Mouse (Mus musculus): ENCODE data around the gene Adprh.
"Not testable (repeated sequence)": the region's sequence is repeated elsewhere in the genome, so short reads cannot be mapped to it uniquely, and the experiment has no call there.

The Adprh gene

DNA sequence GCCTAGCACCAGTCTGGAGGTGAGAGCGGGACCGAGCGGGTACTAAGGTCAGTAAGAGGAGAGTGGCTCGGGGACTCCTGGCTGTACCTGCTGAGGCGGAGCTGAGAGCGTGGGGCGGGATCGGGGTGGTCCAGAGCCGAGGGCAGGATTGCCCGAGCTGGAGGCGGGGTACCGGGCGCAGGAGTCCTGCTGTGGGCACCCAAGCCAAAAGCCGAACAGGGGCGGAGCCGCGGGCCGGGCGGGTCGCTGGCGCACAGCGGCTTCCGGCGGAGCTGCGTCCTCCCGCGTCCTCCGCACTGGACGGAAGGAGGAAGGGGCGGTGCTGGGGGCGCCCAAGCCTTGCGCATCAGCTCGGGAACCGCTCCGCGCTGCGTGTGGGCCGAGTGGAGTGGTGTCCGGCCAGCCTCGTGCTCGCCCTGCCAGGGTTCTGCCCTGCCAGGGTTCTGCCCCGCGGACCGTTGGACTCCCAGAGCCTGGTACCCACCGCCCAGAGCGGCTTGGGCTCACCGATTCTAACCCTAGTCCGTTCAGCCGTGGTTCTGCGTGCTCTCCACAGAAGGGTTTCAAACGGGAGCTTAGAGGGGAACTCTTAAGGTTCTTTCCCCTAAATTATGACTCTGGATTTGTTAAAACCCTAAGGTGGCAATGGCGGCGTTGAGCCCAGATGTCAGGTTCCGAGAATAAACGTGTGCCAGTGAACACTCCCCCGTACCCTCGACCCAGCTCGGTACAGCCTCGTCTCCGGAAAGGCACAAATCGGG lies at the start of gene Adprh:
Adprh (minus strand) TSS at position 262 of the 761 bp plus-strand sequence.
- peak; percentile 92 for DNase-seq (ENCODE audit: low spot score)

DNA sequence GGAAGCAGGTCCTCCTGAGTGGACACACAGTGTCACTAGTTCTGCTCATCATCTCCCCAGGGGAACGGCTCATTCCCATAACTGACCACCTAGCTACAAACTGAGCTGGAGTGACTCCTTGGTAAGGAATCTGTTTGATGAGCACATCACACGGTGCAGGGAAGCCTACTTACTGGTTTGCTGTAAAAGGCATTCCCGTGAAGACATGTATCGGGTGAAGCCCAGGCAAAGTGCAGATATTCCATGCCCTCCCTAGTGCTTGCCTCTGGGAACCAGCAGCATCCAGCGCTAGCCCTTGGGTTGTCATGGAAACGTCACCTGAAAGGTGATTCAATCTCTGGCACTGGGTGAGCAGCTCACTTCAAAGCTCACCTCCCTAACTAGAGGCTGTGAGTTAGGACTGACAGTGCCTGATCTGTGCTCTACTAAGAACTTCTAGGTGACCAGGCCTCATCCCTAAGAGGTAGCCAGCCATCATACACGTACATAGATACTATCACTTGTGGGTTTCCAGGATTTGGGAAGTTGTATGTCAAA lies 44.2 kb upstream of the Adprh start:
- DNase-seq (ENCODE audit: low spot score), result no peak

DNA sequence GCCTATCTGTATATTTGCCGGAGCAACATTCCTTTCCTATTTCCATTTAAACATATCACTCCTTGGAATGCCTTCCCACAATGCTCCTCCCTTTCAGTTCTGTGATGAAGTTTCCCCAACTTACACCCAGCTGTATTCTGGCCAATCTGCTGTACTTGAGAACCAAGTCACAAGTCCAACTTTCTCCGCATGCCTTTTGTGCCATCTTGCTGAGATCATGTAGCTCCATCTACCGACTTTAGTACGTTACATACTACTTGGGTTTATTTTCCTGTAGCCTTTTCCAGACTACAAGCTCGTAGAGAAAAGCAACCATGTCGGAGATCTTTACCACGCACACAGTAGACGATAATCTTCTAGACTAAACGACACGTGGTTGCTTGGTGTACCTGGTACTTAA lies 41.4 kb upstream of the Adprh start:
- no peak for DNase-seq (ENCODE audit: low spot score)

DNA sequence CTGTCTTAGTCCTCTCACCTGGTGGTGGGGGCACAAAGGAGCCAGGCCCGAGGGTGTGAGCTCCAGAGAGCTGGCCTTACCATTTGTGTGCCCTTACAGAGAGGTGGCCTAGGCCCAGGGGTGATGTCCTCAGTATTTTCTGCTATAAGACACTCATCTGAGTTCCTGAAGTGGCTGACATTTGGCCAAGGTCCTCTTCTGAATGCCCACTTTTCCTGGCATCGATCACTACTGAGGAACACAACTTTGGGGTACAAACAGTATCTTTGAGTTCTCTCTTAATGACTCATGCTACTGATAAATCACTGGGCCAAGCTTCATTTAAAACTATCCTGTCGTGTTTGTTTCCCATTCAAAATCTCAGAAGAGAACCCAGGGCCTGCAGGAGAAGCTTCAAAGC lies 40.0 kb upstream of the Adprh start:
- DNase-seq (ENCODE audit: low spot score), result no peak

- DNase-seq (ENCODE audit: low spot score), result no peak
These were observed 31.2 kb upstream of the Adprh start for GRCm38 (mm10) chr16:38483582-38484309.

DNA sequence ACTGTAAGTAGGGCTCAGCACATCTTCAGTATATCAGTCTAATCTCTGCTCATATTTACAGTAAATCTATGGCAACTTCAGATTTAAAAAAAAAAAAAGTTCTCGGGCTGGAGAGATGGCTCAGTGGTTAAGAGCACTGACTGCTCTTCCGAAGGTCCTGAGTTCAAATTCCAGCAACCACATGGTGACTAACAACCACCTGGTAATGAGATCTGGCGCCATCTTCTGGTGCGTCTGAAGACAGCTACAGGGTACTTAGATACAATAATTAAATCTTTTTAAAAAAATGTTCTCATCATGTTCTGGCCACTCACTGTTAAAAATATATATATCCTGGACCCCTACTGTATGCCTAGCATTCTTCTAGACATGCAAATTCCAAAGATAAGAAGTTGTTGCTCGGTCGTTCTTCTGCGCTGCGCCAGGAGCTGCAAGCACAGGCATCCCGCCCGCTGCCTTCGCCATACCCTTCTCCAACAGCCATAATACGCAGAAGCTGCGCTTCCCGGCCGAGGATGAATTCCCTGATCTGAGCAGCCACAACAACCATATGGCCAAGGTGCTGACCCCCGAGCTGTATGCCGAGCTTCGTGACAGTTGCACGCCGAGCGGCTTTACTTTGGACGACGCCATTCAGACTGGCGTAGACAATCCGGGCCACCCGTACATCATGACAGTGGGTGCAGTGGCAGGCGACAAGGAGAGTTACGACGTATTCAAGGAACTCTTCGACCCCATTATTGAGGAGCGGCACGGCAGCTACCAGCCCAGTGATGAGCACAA lies 30.5 kb upstream of the Adprh start:
- DNase-seq (ENCODE audit: low spot score), result peak; percentile 65

GRCm38 (mm10) chr16:38481327-38481726 lies 28.8 kb upstream of the Adprh start:
- DNase-seq (ENCODE audit: low spot score), result no peak

GRCm38 (mm10) chr16:38478296-38478695 lies 25.8 kb upstream of the Adprh start:
- no peak for DNase-seq (ENCODE audit: low spot score)

- not testable (repeated sequence) for DNase-seq (ENCODE audit: low spot score)
These were observed 24.7 kb upstream of the Adprh start for GRCm38 (mm10) chr16:38477241-38477608.

DNA sequence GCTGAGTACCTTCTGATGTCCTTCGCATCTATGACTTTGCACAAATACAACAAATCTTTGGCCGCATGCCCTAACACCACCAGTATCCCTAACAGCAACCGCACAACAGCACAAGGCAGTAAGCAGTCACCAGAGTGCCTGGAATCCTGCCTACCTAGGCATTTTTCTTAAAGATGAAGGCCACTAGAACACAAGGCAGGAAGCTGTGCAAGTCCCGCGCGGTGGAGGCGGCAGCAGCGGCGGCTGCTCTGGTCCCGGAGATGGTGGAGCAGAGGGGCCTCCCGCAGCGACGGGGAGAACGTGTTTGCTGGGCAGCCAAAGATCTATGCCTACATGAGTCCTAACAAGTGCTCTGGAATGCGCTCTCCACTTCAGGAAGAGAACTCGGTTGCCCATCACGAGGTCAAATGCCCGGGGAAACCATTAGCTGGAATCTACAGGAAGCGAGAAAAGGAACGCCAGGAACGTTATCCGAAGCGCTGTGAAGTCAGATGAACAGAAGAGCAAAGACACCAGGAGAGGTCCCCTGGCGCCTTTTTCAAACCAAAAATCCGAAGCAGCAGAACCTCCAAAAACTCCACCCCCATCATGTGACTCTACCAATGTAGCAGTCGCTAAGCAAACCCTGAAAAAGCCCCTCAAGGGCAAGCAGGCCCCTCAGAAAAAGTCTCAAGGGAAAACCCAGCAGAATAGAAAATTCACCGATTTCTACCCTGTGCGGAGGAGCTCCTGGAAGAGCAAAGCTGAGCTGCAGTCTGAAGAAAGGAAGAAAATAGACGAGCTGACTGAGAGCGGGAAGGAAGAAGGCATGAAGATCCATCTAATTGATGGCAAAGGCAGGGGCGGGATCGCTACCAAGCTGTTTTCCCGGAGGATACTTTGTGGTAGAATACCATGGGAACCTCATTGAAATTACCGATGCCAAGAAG lies 24.1 kb upstream of the Adprh start:
- peak; percentile 62 for DNase-seq (ENCODE audit: low spot score)

DNA sequence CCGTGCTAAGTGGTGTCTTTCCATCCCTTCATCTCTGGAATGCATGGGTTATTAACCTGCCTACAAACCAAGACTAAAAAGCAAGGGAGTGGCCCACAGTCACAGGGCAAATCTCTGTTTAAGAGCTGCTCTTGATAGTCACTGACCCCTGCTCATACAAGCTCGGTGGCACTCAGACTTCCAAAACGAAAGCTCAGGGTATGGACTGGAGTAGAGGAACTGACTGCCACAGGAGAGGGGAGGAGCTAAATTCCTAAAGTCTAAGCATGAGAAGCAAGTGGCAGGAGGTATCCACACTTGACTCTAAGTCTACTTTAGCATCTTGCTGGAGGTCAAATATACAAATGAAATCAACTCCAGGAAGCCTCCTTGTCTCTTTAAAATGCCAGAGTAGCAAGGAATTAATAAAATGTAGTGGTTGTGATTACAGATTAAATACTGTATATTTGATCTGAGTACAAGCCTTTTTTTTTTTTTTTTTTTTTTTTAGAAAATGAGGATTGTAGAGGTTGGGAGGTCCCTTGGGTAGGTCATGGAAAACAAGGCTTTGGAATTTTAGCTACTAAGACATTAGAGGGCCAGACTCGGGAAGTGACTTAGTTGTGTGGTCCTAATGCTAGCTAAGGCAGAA lies 23.3 kb upstream of the Adprh start:
- DNase-seq (ENCODE audit: low spot score), result no peak

DNA sequence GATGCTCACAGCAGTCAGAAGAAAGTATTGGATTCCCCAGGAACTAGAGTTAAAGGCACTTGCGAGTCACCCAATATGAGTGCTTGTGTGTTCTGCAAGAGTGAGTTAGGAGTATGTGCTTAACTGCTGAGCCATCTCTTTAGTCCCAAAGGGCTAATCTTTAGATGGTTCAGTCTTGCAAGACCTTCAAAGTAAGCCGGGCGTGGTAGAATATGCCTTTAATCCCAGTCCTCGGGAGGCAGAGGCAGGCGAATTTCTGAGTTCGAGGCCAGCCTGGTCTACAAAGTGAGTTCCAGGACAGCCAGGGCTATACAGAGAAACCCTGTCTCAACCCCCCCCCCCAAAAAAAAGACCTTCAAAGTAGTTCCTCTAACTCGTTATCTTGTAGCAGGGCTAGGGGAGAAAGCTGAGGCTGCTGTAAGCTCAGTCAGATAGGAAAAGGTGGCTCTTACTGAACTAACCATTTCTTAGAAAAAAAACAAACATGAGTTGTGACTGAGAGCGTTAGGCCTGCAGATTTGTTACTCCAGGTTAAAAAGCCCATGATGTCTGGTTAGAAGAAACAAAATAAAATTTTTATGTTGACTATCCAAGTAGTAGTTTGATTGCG lies 22.3 kb upstream of the Adprh start:
- no peak for DNase-seq (ENCODE audit: low spot score)

- DNase-seq (ENCODE audit: low spot score), result no peak
These were observed 21.2 kb upstream of the Adprh start for GRCm38 (mm10) chr16:38473661-38474060.

GRCm38 (mm10) chr16:38472507-38472873 lies 20.0 kb upstream of the Adprh start:
- no peak for DNase-seq (ENCODE audit: low spot score)

DNA sequence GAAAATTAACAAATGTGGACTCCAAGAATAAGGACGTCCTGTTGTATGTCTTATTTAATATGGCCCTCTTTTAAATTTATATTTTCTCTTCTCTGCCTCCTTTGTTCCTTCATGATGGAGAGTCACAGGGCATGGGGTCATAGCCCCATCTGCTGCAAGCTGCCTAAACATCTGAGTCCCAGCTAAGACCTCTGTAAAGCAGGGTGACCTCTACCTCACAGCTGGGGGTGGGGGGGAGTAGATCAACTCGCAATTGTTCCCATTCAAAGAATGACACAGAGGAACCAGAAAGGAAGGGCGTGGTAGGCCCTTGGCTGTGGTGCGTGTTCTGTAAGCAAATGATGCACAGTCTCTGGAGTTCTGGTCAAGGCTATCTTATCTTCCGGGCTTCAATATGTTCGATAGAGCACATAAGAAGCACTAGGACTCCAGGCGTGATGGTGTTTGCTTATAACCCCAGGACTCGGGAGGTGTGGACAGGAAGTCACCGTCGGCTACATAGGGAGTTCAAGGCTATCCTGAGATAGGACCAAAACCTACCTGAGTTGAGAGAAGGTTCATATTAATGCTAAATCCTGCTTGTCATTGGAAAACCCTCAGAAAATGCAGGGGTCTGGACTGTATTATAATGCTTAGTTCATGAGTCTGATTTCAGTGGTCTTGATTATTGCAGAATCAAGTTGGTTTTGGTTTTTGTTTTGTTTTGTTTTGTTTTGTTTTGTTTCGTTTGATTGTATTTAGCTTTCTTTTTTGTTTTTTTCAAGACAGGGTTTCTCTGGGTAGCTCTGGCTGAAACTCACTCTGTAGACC lies 19.4 kb upstream of the Adprh start:
- DNase-seq (ENCODE audit: low spot score), result peak; percentile 28

DNA sequence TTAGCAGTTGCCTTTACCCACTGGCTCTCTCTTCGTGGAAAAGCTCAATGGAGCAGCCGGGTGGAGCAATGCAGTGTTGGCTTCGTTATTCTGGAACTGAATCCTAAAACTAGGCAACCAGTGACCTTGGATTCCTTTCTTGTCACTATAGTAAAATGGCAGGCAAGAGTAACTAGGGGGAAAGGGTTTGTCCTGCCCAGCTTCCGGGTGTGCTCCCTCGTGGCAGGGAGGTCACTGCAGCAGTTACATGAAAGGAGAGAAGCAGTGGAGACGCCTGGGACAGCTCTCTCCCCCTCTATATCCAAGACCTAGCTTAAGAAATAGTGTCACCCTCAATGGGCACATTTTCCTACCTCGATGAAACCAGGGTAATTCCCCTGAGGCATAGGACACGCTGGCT lies 16.9 kb upstream of the Adprh start:
- DNase-seq (ENCODE audit: low spot score), result no peak

- DNase-seq (ENCODE audit: low spot score), result no peak
These were observed 16.2 kb upstream of the Adprh start for GRCm38 (mm10) chr16:38468706-38469018.

DNA sequence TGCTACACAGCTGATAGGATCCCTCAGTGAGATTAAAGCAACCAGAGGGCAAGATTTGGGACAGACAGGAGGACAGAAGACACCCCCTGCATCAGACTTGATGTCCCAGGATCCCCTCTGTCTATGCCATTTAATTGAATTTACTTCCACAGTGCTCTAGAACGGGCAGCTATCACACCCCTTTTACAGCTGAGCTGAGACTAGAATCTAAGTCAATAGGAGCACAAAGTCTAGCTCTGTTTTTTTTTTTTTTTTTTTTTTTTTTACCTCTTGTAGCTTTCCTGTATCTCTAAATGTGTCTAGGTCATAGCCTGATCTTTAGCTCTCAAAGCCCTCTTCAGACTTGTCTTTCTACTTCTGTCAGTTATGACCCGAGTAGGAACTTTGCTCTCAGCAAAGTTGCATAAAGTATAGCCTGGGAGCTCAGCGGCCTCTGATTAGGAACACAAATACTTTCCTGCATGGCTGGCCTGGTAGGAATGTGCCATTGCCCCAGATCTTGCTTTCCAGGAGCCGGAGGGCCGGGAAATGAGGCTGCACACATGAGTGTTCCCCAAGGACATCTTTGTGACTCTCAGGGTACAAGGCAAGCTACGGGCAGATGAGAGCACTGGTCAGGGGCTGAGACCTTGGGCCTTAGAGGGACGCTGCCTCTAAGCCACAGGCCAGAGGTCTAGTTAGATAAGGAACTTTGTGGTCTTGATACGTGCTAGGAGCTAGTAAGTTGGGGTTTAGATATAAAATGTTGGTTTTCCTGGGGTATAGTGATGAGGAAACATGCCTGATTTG lies 15.6 kb upstream of the Adprh start:
- no peak for DNase-seq (ENCODE audit: low spot score)

All from embryo, embryonic 10 days (tissue).